Mouse (Mus musculus) neural tube, embryonic 11.5 days (tissue): ENCODE results near the gene Mipep. TPM values are rescaled to one million over a fixed set of nuclear protein-coding genes. Genes with fewer than 3 reads are reported as not detected.
A peak's percentile ranks its signal among the peaks of the same experiment; 100 is the strongest.

ENCODE experiments used
- ATAC-seq: fragments of 200-750 bp; cut with Nextera tagmentation; 2 replicates; pipeline ENCODE4 v1.8.0; 2017; ENCODE audit warnings: moderate number of reproducible peaks, mild to moderate bottlenecking, moderate TSS enrichment, moderate library complexity; ENCODE audit not compliant: insufficient read depth, low FRiP score, low TSS enrichment
- DNase-seq: peaks from one replicate; pipeline ENCODE4 v3.0.0-alpha.2; 2015; ENCODE audit warnings: low spot score
- H3K27ac ChIP-seq: fragments of 300-500 bp; sonication (generic); 2 replicates; pipeline ENCODE4 v1.5.1; 2014; ENCODE audit warnings: low read depth, mild to moderate bottlenecking, low read length
- H3K27me3 ChIP-seq: fragments of 300-500 bp; sonication (generic); 2 replicates; pipeline ENCODE4 v1.6.1; 2014; ENCODE audit warnings: mild to moderate bottlenecking, low read length, mixed read lengths; ENCODE audit not compliant: control insufficient read depth, insufficient read depth
- H3K36me3 ChIP-seq: fragments of 300-500 bp; sonication (generic); 2 replicates; pipeline ENCODE4 v1.6.1; 2014; ENCODE audit warnings: mild to moderate bottlenecking, low read length, moderate library complexity, mixed read lengths; ENCODE audit not compliant: control insufficient read depth, insufficient read depth
- H3K4me1 ChIP-seq: fragments of 300-500 bp; sonication (generic); 2 replicates; pipeline ENCODE4 v1.6.1; 2014; ENCODE audit warnings: low read length, mixed read lengths; ENCODE audit not compliant: control insufficient read depth, insufficient read depth
- H3K4me2 ChIP-seq: fragments of 300-500 bp; sonication (generic); 2 replicates; pipeline ENCODE4 v1.6.1; 2014; ENCODE audit warnings: low read depth, mild to moderate bottlenecking, moderate library complexity
- H3K4me3 ChIP-seq: fragments of 300-500 bp; sonication (generic); 2 replicates; pipeline ENCODE4 v1.5.1; 2014; ENCODE audit warnings: low read depth, low read length
- H3K9ac ChIP-seq: fragments of 300-500 bp; sonication (generic); 2 replicates; pipeline ENCODE4 v1.6.1; 2014; ENCODE audit warnings: mild to moderate bottlenecking, low read length
- H3K9me3 ChIP-seq: fragments of 300-500 bp; sonication (generic); 2 replicates; pipeline ENCODE4 v1.6.1; 2016; ENCODE audit warnings: low read length; ENCODE audit not compliant: control insufficient read depth
- WGBS: fragments of 180-500 bp; shearing (Covaris S2); extraction: QIAGEN DNeasy Blood & Tissue Kit; methylation state at CpG from one replicate; pipeline ENCODE4 v1.1.7; 2014; 5-methylcytosine and 5-hydroxymethylcytosine counted together
- polyA plus RNA-seq: library from polyadenylated mRNA; unstranded; fragments of >200 nt; fragmentation: Nextera tagmentation; extraction: Ambion mirVana; gene quantifications from 2 replicates; pipeline ENCODE4 v1.2.1, GENCODE M21; 2014

Gene Mipep
- polyA plus RNA-seq, 1 experiment from 2014 or later: 25.9 TPM

DNA sequence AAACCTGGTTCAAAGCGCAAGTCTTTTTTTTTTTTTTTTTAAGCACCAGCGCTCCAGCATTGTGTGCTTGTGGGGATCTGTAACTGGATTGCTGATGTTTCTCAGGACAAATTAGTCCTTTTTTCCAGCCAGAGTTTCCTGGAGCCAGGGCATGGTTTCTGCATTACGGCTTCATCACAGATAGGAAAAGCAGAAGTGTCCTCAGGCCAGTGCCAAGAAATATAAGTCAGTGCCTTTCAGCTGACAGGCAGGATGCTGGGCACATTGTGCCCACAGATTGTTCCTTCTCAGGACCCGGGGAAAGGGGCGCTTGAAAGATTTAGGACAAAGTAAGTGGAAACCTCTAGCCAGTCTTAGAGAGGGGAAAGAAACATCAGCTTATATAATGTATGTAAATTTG, 20.6 kb upstream of the Mipep start:
- Histone ChIP-seq H3K27ac (no peak overlapping the region), H3K27me3 (no peaks in the 10 kb centered on the region), H3K4me3 (no peak overlapping the region), H3K9ac (no peak overlapping the region), H3K4me1 (no peaks in the 10 kb centered on the region), H3K36me3 (peaks cover 2% of the 10 kb centered on the region; the same call in 1 of the 2 replicates), H3K4me2 (no peak overlapping the region), H3K9me3 (no peaks in the 10 kb centered on the region)
- 92% methylated on average over 5 of the region's 5 CpGs for WGBS
- no peak for ATAC-seq
- DNase-seq: no peak

GRCm38 (mm10) chr14:60764526-60764925, 19.8 kb upstream of the Mipep start:
- H3K27me3 ChIP-seq: no peaks in the 10 kb centered on the region
- no peaks in the 10 kb centered on the region; the same call in 1 of the 2 replicates for H3K36me3 ChIP-seq
- H3K4me1 ChIP-seq: no peaks in the 10 kb centered on the region
- no peak for DNase-seq
- no peaks in the 10 kb centered on the region for H3K9me3 ChIP-seq
- 77% methylated on average over 4 of the region's 4 CpGs for WGBS
- H3K4me2 ChIP-seq: no peak overlapping the region
- H3K27ac ChIP-seq: no peak overlapping the region
- ATAC-seq: no peak
- no peak overlapping the region for H3K9ac ChIP-seq
- H3K4me3 ChIP-seq: no peak overlapping the region

- ATAC-seq (no peak), DNase-seq (no peak)
- no peaks in the 10 kb centered on the region; the same call in 1 of the 2 replicates for H3K36me3 ChIP-seq
- no peaks in the 10 kb centered on the region for H3K9me3 ChIP-seq
- no peaks in the 10 kb centered on the region for H3K4me1 ChIP-seq
- H3K9ac ChIP-seq: no peak overlapping the region
- H3K4me3 ChIP-seq: no peak overlapping the region
- H3K27ac ChIP-seq: no peak overlapping the region
- no peaks in the 10 kb centered on the region for H3K27me3 ChIP-seq
- WGBS: 62% methylated on average over 2 of the region's 2 CpGs
- no peak overlapping the region for H3K4me2 ChIP-seq
Observed at GRCm38 (mm10) chr14:60765025-60765424, 19.3 kb upstream of the Mipep start.

DNA sequence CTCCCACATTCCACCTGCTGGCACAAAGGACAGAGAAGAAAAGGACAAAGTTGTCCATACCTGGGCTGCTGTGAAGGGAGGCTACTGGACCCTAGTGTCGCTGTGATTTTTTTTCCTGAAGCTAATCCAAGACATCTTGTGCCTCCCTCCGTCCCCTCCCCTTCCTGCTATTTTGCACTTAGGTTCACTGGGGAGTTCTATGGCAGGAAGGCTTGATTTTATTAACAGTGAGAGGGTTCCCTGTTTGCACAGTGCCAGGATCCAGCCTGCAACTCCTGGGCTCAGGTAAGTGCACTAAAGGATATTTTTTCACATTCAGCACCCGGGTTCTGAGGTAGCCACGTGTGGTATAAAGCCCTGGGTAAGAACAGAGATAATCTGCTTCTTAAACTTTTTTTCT, 16.5 kb upstream of the Mipep start, which contains the start of gene C1qtnf9:
Gene C1qtnf9 (plus strand): TSS at position 251 of the 400 bp plus-strand sequence.
- WGBS: 71% methylated on average over 4 of the region's 4 CpGs
- Histone ChIP-seq H3K36me3 (no peaks in the 10 kb centered on the region), H3K27me3 (no peaks in the 10 kb centered on the region), H3K9me3 (no peaks in the 10 kb centered on the region), H3K4me1 (no peaks in the 10 kb centered on the region), H3K4me2 (no peak within 1 kb of the TSS), H3K4me3 (no peak within 1 kb of the TSS), H3K27ac (no peak within 1 kb of the TSS), H3K9ac (no peak within 1 kb of the TSS)
- no peak for DNase-seq
- no peak for ATAC-seq

- H3K9ac ChIP-seq: no peak overlapping the region
- no peak overlapping the region for H3K27ac ChIP-seq
- ATAC-seq: no peak
- H3K27me3 ChIP-seq: no peaks in the 10 kb centered on the region
- WGBS: 50% methylated on average over 6 of the region's 6 CpGs
- no peaks in the 10 kb centered on the region for H3K36me3 ChIP-seq
- no peak overlapping the region for H3K4me3 ChIP-seq
- H3K4me2 ChIP-seq: no peak overlapping the region
- no peaks in the 10 kb centered on the region for H3K4me1 ChIP-seq
- DNase-seq: no peak
- no peaks in the 10 kb centered on the region for H3K9me3 ChIP-seq
Observed at GRCm38 (mm10) chr14:60769340-60769739, 15.0 kb upstream of the Mipep start.

GRCm38 (mm10) chr14:60770594-60770993, 13.8 kb upstream of the Mipep start:
- no peak for DNase-seq
- Histone ChIP-seq H3K4me3 (no peak overlapping the region), H3K36me3 (no peaks in the 10 kb centered on the region), H3K9ac (no peak overlapping the region), H3K9me3 (no peaks in the 10 kb centered on the region), H3K4me1 (no peaks in the 10 kb centered on the region), H3K4me2 (no peak overlapping the region), H3K27me3 (no peaks in the 10 kb centered on the region), H3K27ac (no peak overlapping the region)
- 69% methylated on average over 6 of the region's 6 CpGs for WGBS
- no peak for ATAC-seq

DNA sequence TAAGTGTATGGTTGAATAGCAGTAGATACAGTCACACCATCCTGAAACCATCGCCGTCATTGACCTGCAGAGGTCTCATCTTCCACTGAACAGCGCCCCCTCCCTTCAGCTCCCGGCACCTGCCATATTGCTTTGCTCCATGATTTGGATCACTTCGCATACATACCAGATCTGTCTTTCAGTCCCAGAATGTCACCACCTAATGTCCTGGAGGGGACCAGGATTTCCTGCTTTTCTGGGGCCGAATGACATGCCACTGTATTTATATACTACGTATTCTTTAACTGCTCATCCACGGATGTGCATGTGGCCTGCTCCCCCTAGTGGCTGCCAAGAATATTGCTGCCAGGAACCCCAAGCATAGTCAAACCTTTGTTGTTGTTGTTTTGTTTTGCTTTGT, 13.3 kb upstream of the Mipep start:
- ATAC-seq: 0 out of 2 replicates have a peak, but pooled peaks have one; percentile 38
- no peaks in the 10 kb centered on the region for H3K9me3 ChIP-seq
- H3K9ac ChIP-seq: no peak overlapping the region
- H3K27me3 ChIP-seq: no peaks in the 10 kb centered on the region
- no peaks in the 10 kb centered on the region for H3K36me3 ChIP-seq
- peak overlapping the region; percentile 41 for H3K4me2 ChIP-seq
- no peaks in the 10 kb centered on the region for H3K4me1 ChIP-seq
- DNase-seq: peak; percentile 77
- no peak overlapping the region for H3K27ac ChIP-seq
- WGBS: 7% methylated on average over 8 of the region's 8 CpGs
- peak overlapping the region; percentile 23; the same call in 1 of the 2 replicates for H3K4me3 ChIP-seq

- no peaks in the 10 kb centered on the region for H3K9me3 ChIP-seq
- no peak overlapping the region for H3K4me2 ChIP-seq
- WGBS: 64% methylated on average over 2 of the region's 2 CpGs
- H3K9ac ChIP-seq: no peak overlapping the region
- ATAC-seq: no peak
- no peak overlapping the region for H3K4me3 ChIP-seq
- no peaks in the 10 kb centered on the region for H3K27me3 ChIP-seq
- no peaks in the 10 kb centered on the region for H3K4me1 ChIP-seq
- no peak for DNase-seq
- H3K27ac ChIP-seq: no peak overlapping the region
- H3K36me3 ChIP-seq: no peaks in the 10 kb centered on the region
Observed at GRCm38 (mm10) chr14:60773476-60773875, 10.9 kb upstream of the Mipep start.

- ATAC-seq: no peak
- no peak overlapping the region for H3K9ac ChIP-seq
- H3K4me2 ChIP-seq: no peak overlapping the region
Observed at GRCm38 (mm10) chr14:60776521-60776920, 7.9 kb upstream of the Mipep start.

More at GRCm38 (mm10) chr14:60776521-60776920, 7.9 kb upstream of the Mipep start:
- Histone ChIP-seq H3K27me3 (no peaks in the 10 kb centered on the region), H3K9me3 (no peaks in the 10 kb centered on the region), H3K4me1 (no peaks in the 10 kb centered on the region), H3K36me3 (no peaks in the 10 kb centered on the region), H3K27ac (no peak overlapping the region), H3K4me3 (no peak overlapping the region)
- no peak for DNase-seq
- WGBS: 84% methylated on average over 8 of the region's 8 CpGs
